Mouse (Mus musculus) myocyte (in vitro differentiated cells): ENCODE measurements at regions not wholly inside any gene's neighbourhood (a gene's known extent, or its start where the extent isn't known, plus 50 kb on each side); places are given as distances from the start of the nearest gene placed in this dataset.

Source experiments
- CEBPB ChIP-seq: IDR thresholded peaks from 2 replicates; pipeline ENCODE4 v1.6.1; 2011; ENCODE audit warnings: mild to moderate bottlenecking, moderate library complexity; ENCODE audit not compliant: poor library complexity, insufficient read depth, severe bottlenecking
- E2F4 ChIP-seq: IDR thresholded peaks from one replicate; pipeline ENCODE4 v1.6.1; 2011; ENCODE audit warnings: mild to moderate bottlenecking, control low read depth, moderate library complexity; ENCODE audit not compliant: insufficient read depth
- MAX ChIP-seq: IDR thresholded peaks from one replicate; pipeline ENCODE4 v1.6.1; 2011; ENCODE audit warnings: low read depth, mild to moderate bottlenecking, control low read depth
- MYOD1 ChIP-seq, 3 experiments: IDR thresholded peaks; one replicate each; pipeline ENCODE4 v1.6.1; 2011; ENCODE audit warnings: control low read depth in 2 of 3, low read depth in 2 of 3, mild to moderate bottlenecking in 2 of 3, moderate library complexity in 1 of 3; ENCODE audit not compliant: insufficient read length in 2 of 3, control insufficient read depth in 1 of 3
- MYOG ChIP-seq, 3 experiments: IDR thresholded peaks; one replicate each; pipeline ENCODE4 v1.6.1; 2011; ENCODE audit warnings: control low read depth in 2 of 3, low read depth in 2 of 3, mild to moderate bottlenecking in 2 of 3; ENCODE audit not compliant: insufficient read length in 2 of 3, control insufficient read depth in 1 of 3, insufficient read depth in 1 of 3
- POLR2A ChIP-seq: IDR thresholded peaks from one replicate; pipeline ENCODE4 v1.6.1; 2011; ENCODE audit warnings: low read depth, mild to moderate bottlenecking, control low read depth, moderate library complexity; ENCODE audit not compliant: insufficient read length
- REST ChIP-seq: IDR thresholded peaks from one replicate; pipeline ENCODE4 v1.6.1; 2011; ENCODE audit warnings: mild to moderate bottlenecking, control low read depth, moderate library complexity; ENCODE audit not compliant: insufficient read depth, insufficient read length
- TCF12 ChIP-seq: IDR thresholded peaks from one replicate; pipeline ENCODE4 v1.6.1; 2011; ENCODE audit warnings: mild to moderate bottlenecking, control low read depth; ENCODE audit not compliant: poor library complexity, insufficient read depth, severe bottlenecking
- TCF3 ChIP-seq: IDR thresholded peaks from one replicate; pipeline ENCODE4 v1.6.1; 2011; ENCODE audit warnings: low read depth, control low read depth; ENCODE audit not compliant: insufficient read length
- USF1 ChIP-seq: IDR thresholded peaks from one replicate; pipeline ENCODE4 v1.6.1; 2011; ENCODE audit warnings: low read depth, mild to moderate bottlenecking, control low read depth, moderate library complexity

DNA sequence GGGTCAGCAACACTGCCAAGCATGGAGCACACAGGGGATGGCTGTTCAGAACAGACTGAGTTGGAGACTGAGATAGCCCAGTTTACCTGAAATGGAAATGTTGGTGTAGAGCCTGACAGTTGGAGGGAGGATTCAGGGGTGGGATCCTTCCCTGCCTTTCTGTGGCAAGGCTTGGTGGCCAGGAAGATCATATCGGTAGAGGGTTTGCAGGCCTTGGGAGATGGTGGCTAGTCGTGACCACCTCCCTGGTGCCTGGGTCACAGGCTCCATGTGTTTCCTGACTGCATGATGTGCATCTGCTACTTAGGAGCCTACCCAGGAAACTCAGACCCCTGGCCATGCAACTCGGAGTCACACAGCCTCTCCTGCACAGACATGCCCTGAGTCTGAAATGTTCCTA is 136.3 kb upstream of the Med13l start:
- TF ChIP-seq MAX: no peak
- TF ChIP-seq POLR2A: no peak
- TF ChIP-seq CEBPB: no peak
- TF ChIP-seq E2F4: no peak
- TF ChIP-seq MYOD1 (IDR thresholded peaks at IDR 0.05; ENCODE audit: control insufficient read depth in 1 of 3, insufficient read length in 2 of 3, low read depth in 2 of 3): no peak
- no peak for TF ChIP-seq TCF12
- no peak for TF ChIP-seq USF1
- TF ChIP-seq REST: no peak
- TF ChIP-seq TCF3: no peak
- TF ChIP-seq MYOG (IDR thresholded peaks at IDR 0.05; ENCODE audit: control insufficient read depth in 1 of 3, insufficient read depth in 1 of 3, insufficient read length in 2 of 3, low read depth in 2 of 3): no peak
